Mouse (Mus musculus) embryo, embryonic 11.5 days (tissue): ENCODE data around the gene Gm3159.
"Not testable (repeated sequence)": the region's sequence is repeated elsewhere in the genome, so short reads cannot be mapped to it uniquely, and the experiment has no call there.

Experiments used
- DNase-seq: peaks from one replicate; pipeline ENCODE4 v3.0.0-alpha.2; 2012; ENCODE audit warnings: low read depth, low spot score

Gm3159 gene

DNA sequence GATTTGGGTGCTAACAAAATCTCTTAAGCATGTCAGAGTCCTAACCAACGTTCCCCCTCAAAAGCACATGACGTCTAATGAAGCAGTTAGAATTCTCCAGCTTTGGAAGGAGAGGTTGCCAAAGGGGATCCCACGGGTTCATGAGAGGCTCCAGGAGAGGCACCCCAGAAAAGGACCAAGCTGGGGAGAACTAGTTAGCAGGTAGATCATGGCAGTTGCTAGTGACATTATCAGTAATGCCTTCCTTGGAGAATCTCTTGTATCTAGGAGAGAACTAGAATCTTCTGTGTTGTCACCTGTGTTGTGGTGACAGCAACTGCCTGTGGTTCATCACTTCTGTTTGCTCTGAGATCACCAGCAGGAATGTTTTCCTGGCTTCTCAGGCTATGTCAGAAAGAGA, at the start of gene Gm3159:
Gm3159 (plus strand) TSS at position 301 of the 400 bp plus-strand sequence.
- DNase-seq = not testable (repeated sequence)

DNA sequence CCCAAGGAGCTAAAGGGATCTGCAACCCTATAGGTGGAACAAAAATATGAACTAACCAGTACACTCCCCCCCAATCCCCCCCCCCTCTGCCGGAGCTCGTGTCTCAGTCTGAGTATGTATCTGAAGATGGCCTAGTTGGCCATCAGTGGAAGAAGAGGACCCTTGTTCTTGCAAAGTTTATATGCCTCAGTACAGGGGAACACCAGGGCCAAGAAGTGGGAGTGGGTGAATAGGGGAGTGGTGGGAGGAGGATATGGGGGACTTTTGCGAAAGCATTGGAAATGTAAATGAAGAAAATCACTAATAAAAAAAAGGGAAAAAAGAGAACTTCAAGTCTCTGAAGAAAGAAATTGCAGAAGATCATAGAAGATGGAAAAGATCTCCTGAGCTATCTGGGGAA, 28.3 kb upstream of the Gm3159 start:
- DNase-seq = not testable (repeated sequence)

DNA sequence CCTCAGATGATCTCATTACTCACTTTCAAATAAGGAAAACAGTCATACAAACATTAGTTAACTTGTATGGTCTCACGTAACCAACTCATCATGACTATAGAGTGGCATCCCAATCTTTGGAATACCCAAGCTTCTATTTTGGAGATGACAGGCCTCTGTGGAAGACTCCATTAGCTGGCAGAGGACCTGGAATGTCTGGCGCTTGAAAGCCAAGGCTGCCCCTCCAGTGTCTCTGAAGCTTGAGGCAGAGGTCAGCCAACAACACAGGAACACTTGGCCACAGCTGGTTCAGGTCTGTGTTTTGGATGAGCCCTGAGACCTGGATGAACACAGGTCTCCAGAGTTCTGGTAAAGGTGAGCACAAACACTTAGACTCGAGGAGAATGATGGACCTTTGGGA, 27.6 kb upstream of the Gm3159 start:
- DNase-seq = not testable (repeated sequence)

DNA sequence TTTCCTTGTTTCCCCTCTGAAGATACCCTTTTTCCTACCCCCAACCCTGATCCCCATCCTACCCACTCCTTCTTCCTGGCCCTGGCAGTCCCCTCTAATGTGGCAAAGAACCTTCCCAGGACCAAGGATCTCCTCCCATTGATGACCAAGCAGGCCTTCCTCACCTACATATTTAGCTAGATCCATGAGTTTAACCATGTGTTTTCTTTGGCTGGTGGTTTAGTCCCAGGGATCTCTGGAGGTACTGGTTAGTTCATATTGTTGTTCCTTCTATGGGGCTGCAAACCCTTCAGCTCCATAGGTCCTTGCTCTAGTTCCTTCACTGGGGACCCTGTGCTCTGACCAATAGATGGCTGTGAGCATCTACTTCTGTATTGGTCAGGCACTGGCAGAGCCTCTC, 19.5 kb upstream of the Gm3159 start:
- not testable (repeated sequence) for DNase-seq

DNA sequence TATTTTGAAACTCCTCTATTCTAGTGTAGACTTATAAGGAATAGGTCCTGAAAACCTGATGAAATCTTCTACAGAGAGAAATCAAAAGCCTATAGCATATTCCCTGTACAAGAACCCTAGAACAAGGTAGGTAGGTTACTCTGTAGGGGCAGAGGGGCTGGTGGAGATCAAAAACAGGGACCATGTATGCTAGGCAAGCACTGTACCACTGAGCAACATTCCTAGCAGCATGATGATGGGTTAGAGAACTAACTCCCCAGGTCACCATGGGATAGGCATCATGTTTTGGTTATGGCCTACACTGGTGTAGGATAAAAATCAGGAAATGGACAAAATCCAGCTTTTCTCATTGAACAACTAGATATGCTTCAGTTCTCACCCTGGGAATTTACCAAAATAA, 11.7 kb upstream of the Gm3159 start:
- DNase-seq = not testable (repeated sequence)

DNA sequence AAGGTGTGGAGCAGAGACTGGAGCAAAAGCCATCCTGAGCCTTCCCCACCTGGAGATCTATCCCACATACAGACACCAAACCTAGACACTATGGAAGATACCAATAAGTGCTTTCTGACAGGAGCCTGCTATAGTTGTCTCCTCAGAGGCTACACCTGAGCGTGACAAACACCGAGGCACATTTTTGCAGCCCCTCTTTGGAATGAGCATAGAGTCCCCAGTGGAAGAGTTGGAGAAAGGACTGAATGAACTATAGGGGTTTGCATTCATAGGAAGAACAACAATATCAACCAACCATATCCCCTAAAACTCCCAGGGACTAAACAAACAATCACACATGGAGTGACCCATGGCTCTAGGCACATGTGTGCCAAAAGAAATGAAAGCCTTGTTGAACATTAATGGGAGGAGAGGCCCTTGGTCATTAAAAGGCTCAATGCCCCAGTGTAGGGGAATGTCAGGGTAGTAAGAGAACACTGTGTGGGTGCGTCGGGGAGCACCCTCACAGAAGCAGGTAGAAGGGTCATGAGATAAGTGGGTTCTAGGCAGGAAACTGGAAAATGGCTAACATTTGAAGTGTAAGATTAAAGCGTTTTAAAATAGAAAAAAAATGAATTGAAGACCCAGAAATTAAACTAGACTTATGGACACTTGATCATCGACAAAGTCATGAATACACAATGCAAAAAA, 4.3 kb upstream of the Gm3159 start:
- not testable (repeated sequence) for DNase-seq

DNA sequence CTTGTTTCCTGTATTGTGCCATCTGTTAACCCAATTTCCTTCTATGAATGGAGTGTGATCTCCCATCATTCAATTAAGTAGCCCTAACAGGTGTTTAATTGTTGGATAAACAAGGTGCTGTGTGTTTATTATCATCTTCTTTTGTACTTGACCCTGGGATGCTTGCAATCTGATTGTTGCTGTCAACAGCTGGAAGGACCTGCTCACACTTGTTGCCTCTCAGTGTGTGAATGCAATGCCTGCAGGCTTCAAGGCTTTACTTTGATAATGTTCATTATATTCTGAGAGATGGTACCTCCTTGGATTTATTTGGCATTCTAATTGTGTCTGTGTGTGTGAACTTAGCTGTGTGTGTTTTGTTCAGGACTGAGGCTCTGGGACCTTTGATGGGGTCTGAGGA, 1.3 kb downstream of the Gm3159 start:
- DNase-seq = not testable (repeated sequence)

DNA sequence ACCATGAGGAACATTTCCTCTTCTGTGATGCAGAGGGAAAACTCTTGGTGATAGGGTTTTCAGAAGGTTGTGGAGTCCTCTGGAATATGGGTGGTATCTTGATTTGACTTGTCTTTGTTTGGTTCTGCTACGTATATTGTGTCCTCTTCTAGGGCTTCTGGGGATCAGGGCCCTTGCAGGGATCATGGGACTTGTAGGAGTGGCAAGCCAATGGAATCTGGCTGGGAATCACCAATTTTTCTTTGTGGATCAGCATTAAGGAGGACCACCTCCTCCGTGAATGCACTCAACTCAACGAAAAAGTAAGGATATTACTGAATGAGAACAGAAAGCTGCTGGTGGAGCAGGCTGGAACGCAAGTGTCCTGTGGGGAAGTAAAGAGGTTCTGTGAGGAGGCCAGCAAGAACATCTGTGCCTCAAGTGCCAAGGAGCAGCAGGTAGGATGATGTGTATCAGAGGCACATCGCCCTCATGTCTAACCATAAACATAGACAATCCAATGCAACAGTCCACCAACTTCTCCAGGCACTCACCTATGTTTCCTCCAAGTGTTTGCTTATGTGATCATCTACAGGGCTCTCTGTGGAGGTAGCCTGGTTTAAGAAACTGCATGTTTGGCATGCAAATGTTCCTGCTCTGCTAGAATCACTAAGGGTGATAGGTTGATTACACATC, 2.9 kb downstream of the Gm3159 start:
- DNase-seq = not testable (repeated sequence)

DNA sequence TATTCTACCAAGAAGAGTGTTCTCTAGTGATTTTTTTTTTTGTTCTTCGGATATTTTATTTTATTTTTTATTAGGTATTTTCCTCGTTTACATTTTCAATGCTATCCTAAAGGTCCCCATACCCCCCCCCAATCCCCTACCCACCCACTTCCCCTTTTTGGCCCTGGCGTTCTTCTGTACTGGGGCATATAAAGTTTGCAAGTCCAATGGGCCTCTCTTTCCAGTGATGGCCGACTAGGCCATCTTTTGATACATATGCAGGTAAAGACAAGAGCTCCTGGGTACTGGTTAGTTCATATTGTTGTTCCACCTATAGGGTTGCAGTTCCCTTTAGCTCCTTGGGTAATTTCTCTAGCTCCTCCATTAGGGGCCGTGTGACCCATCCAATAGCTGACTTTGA, 3.9 kb downstream of the Gm3159 start:
- DNase-seq = not testable (repeated sequence)

DNA sequence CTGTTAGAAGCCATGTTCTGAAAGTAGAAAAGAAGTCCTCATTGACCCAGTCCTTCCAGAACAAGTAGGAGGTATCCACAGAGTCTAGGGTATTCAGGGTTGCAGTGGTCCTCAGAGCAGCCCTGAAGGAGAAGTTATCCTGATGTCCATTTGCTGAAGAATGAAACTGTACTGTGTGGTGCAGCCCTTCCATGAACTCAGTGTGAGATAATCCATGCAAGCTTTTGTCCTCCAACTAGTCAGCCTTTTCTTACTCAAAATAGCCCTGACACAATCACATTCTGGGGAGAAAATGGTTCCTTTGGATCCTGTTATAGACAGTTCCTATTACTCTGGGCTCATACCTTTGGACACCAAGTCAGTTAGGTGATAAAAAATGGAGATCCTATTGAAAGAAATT, 6.5 kb downstream of the Gm3159 start:
- DNase-seq = not testable (repeated sequence)

DNA sequence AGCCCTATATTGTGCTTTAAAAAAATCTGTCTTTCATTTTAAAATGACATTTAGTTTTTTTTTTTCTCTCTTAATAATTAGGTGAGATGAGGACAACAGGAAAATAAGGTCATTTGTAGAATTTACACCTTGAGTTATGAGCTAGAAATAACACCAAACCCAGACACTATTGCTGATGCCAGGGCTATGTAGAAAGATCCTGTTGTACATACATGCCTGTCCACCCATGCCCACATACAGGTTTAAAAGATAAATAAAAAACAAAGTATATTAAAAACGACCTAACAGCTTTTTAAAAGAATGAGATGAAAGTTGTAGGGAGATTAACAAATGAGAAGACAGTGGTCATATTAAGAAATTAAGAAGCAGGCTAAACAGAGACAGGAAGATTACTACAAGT, 12.6 kb downstream of the Gm3159 start:
- not testable (repeated sequence) for DNase-seq

DNA sequence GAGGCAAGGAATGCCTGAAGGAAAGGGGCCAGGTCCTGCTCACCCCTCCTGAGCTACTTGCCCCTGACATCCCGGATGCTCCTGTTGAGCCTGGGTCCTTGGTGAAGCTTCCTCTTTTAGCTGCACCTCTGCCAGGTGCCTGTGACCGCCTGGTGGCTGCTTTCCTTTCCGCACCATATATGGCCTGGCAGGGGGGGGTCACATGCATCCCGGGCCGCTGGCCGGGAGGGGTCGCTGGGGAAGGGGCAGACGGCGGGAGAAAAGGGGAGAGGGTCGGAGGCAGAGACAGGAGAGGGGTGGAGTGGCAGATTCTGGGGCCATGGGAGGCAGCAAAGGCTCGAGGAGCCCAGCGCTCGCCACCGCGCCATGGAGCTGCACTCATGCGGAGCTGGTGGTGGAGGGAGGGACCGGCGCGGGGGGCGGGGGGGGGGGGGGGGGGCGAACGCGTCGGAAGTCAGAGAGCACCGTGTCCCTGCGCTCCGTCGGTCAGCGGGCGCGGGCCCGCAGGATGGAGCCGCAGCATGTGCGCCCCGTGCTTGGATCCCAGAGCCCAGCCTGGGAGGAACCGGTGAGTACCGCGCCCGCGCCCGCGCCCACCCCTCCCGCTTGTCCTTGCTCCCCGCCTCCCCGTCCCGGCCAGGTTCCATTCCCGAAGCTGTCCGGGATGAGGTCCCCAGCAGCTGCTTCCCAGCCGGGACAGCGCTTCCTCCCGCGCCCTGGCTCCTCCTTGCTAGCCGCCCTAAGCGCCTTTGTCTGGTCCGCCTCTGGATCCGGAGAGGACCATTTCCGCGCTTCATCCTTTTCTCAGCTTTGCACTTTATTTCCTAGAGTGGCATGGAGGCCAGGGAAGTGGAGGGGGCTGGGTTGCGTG, 17.9 kb downstream of the Gm3159 start, which contains the start of gene Gm3164:
Gm3164 (plus strand) TSS at position 484 of the 871 bp plus-strand sequence.
- not testable (repeated sequence) for DNase-seq

DNA sequence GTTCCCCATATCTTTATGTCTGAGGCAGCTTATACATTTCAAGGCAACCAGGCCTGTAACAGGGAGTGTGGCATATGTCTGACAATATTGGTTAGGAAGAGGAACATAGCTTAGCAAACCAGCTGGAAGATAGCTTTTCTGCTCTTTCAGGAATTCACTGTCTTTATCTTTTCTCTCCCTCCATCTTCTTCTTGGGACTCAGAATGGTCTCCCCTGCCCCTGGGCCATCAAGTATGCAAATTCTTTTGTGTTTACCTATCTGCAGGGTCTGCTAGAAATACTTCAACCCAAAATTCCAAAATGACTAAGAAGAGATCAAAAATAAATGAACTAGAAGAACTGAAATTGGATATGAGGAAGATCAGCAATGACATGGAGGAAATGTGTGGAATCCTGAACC, 33.4 kb downstream of the Gm3159 start, which contains the start of gene Gm3173:
Gm3173 (plus strand) TSS at position 301 of the 400 bp plus-strand sequence.
- DNase-seq = not testable (repeated sequence)
